Mouse (Mus musculus): ENCODE data around the gene Trim45. TPM values are rescaled to one million over a fixed set of nuclear protein-coding genes. Genes with fewer than 3 reads are reported as not detected.

Gene Trim45
- polyA plus RNA-seq, 1 experiment, result 7.6 TPM

- H3K4me3 ChIP-seq (replicated peaks; ENCODE audit: insufficient read depth, low read depth, low read length), result no peak overlapping the region
- 92% methylated on average over 7 of the region's 7 CpGs for WGBS
- TF ChIP-seq CTCF (IDR thresholded peaks at IDR 0.05; ENCODE audit: borderline replicate concordance, insufficient read depth, low read depth, low read length), result no peak
- no peak for TF ChIP-seq POLR2A (IDR thresholded peaks at IDR 0.05; ENCODE audit: borderline replicate concordance, insufficient read depth, low read length)
- DNase-seq, result no peak
- no peaks in the 10 kb centered on the region for H3K4me1 ChIP-seq (ENCODE audit: control insufficient read depth, insufficient read depth, low read length)
- H3K27ac ChIP-seq (ENCODE audit: insufficient read depth, low read length), result no peak overlapping the region
- no peaks in the 10 kb centered on the region for H3K27me3 ChIP-seq (ENCODE audit: control insufficient read depth, insufficient read depth, low read length)
These were observed 39.5 kb downstream of the Trim45 start for GRCm38 (mm10) chr3:100961501-100961900.

DNA sequence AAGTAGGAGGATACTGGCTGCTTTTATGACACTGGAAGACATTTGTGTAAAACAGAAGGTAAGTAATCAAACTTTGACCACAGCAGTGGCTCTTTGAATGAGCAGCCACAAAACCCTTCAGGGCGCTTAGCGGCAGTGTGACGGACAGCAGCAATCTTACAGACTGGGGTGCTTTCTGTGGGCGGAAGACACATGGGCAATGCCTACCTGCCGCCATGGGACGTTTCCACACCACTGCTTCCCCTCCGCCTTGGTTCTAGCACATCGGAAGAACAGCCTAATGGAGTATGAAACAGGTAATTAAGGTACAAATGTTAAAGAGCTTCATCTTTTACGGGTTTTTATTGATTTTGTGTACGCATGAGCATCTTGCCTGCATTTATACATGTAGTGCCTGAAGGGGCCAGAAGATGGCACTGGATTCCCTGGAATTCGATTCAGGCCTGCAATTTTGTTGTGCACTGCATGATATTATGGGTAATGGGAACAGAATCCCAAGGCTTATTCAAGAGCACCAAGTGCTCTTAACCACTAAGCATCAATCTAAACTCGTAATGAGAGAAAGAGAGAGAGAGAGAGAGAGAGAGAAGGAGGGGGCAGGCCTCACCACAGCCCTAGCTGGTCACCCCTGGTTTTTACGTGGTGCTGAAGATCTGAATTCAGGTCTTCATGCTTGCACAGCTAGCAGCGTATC is 42.0 kb downstream of the Trim45 start:
- 77% methylated on average over 14 of the region's 14 CpGs for WGBS
- TF ChIP-seq CTCF (IDR thresholded peaks at IDR 0.05; ENCODE audit: borderline replicate concordance, insufficient read depth, low read depth, low read length) (peak; percentile 51), POLR2A (IDR thresholded peaks at IDR 0.05; ENCODE audit: borderline replicate concordance, insufficient read depth, low read length) (no peak)
- no peaks in the 10 kb centered on the region for H3K27me3 ChIP-seq (ENCODE audit: control insufficient read depth, insufficient read depth, low read length)

GRCm38 (mm10) chr3:100969176-100969917 is 47.3 kb downstream of the Trim45 start, which contains the start of gene Ttf2:
Ttf2 (minus strand) TSS chr3:100969663.
- under 1% methylated on average over 40 of the region's 40 CpGs for WGBS
- no peak within 1 kb of the TSS for H3K27ac ChIP-seq (ENCODE audit: insufficient read depth, low read length)
- TF ChIP-seq POLR2A (IDR thresholded peaks at IDR 0.05; ENCODE audit: borderline replicate concordance, insufficient read depth, low read length) (no peak), CTCF (IDR thresholded peaks at IDR 0.05; ENCODE audit: borderline replicate concordance, insufficient read depth, low read depth, low read length) (no peak)
- H3K4me1 ChIP-seq (ENCODE audit: control insufficient read depth, insufficient read depth, low read length), result no peaks in the 10 kb centered on the region
- H3K4me3 ChIP-seq (replicated peaks; ENCODE audit: insufficient read depth, low read depth, low read length), result peak within 1 kb of the TSS; percentile 63
- peak; percentile 86 to 92 for DNase-seq
- H3K27me3 ChIP-seq (ENCODE audit: control insufficient read depth, insufficient read depth, low read length), result no peaks in the 10 kb centered on the region

More for the DNA sequence above, 42.0 kb downstream of the Trim45 start:
- no peak overlapping the region for H3K27ac ChIP-seq (ENCODE audit: insufficient read depth, low read length)
- no peak overlapping the region for H3K4me3 ChIP-seq (replicated peaks; ENCODE audit: insufficient read depth, low read depth, low read length)
- peak; percentile 15 to 26 for DNase-seq
- no peaks in the 10 kb centered on the region for H3K4me1 ChIP-seq (ENCODE audit: control insufficient read depth, insufficient read depth, low read length)

DNA sequence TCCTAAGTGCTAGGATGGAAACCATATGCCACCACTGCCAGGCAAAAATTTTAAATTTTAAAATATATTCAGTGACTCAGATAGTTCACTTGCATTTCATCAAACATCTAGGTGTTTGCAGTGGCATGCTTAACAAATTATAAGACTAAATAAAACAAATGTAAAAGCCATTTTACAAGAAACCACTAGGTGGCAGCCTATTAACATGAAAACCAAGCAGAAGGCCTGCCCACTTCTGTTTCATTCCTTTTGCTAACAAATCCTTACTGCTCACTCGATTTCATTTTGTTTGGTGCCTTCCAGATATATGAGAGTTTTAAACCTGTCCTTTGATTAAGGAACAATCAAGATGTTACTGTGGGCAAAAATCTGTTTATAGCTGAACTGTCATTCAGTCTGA is 51.9 kb downstream of the Trim45 start:
- TF ChIP-seq POLR2A (IDR thresholded peaks at IDR 0.05; ENCODE audit: borderline replicate concordance, insufficient read depth, low read length) (no peak), CTCF (IDR thresholded peaks at IDR 0.05; ENCODE audit: borderline replicate concordance, insufficient read depth, low read depth, low read length) (peak; percentile 26; the same call in 1 of the 2 replicates)
- DNase-seq, result peak in 1 of 2 experiments; percentile 39
- Histone ChIP-seq H3K27me3 (ENCODE audit: control insufficient read depth, insufficient read depth, low read length) (no peaks in the 10 kb centered on the region), H3K4me1 (ENCODE audit: control insufficient read depth, insufficient read depth, low read length) (no peaks in the 10 kb centered on the region), H3K27ac (ENCODE audit: insufficient read depth, low read length) (no peak overlapping the region), H3K4me3 (replicated peaks; ENCODE audit: insufficient read depth, low read depth, low read length) (no peak overlapping the region)
- WGBS, result 0% methylated on average over 1 of the region's 1 CpGs

- Histone ChIP-seq H3K27me3 (ENCODE audit: control insufficient read depth, insufficient read depth, low read length) (no peaks in the 10 kb centered on the region), H3K4me1 (ENCODE audit: control insufficient read depth, insufficient read depth, low read length) (no peaks in the 10 kb centered on the region), H3K4me3 (replicated peaks; ENCODE audit: insufficient read depth, low read depth, low read length) (no peak overlapping the region), H3K27ac (ENCODE audit: insufficient read depth, low read length) (no peak overlapping the region)
- TF ChIP-seq CTCF (IDR thresholded peaks at IDR 0.05; ENCODE audit: borderline replicate concordance, insufficient read depth, low read depth, low read length) (no peak), POLR2A (IDR thresholded peaks at IDR 0.05; ENCODE audit: borderline replicate concordance, insufficient read depth, low read length) (no peak)
- WGBS, result 84% methylated on average over 8 of the region's 8 CpGs
- no peak for DNase-seq
These were observed 57.3 kb downstream of the Trim45 start for GRCm38 (mm10) chr3:100979290-100979689.

Other genes with a start within 250 kb of the Trim45 start
- 21.4 and 22.2 TPM in 2 replicates for gene Man1a2, start 236.7 kb upstream of the Trim45 start, polyA plus RNA-seq (2012; rRNA removed)
- gene Vtcn1, start 96.7 kb upstream of the Trim45 start, polyA plus RNA-seq (2012; rRNA removed), result 0.03 TPM in 1 of 2 replicates, not detected in the other
- 2.2 TPM in 2 replicates for gene Ttf2, start 47.5 kb downstream of the Trim45 start, polyA plus RNA-seq (2012; rRNA removed)
- 0.10 and 0.13 TPM in 2 replicates for gene Cd101, start 107.4 kb downstream of the Trim45 start, polyA plus RNA-seq (2012; rRNA removed)
- gene Ptgfrn, start 188.1 kb downstream of the Trim45 start, polyA plus RNA-seq (2012; rRNA removed), result 4.5 and 4.6 TPM in 2 replicates